Mouse (Mus musculus) intestine, embryonic 14.5 days (tissue): ENCODE measurements at regions not wholly inside any gene's neighbourhood (a gene's known extent, or its start where the extent isn't known, plus 50 kb on each side); places are given as distances from the start of the nearest gene placed in this dataset.

ENCODE experiments used
- ATAC-seq: fragments of 200-750 bp; cut with Nextera tagmentation; replicated peaks from 2 replicates; pipeline ENCODE4 v1.8.0; 2017; ENCODE audit warnings: low read depth, moderate number of reproducible peaks, moderate TSS enrichment, moderate library complexity; ENCODE audit not compliant: low FRiP score, low TSS enrichment
- DNase-seq: peaks from one replicate; pipeline ENCODE4 v3.0.0-alpha.2; 2018; ENCODE audit warnings: low spot score
- H3K27ac ChIP-seq: fragments of 300-500 bp; sonication (generic); 2 replicates; pipeline ENCODE4 v1.5.1; 2014; ENCODE audit warnings: low read depth, mild to moderate bottlenecking, control low read depth
- H3K27me3 ChIP-seq: fragments of 300-500 bp; sonication (generic); replicated peaks from 2 replicates; pipeline ENCODE4 v1.6.1; 2014; ENCODE audit warnings: low read length, control low read depth; ENCODE audit not compliant: control insufficient read depth, insufficient read depth
- H3K36me3 ChIP-seq: fragments of 300-500 bp; sonication (generic); 2 replicates; pipeline ENCODE4 v1.6.1; 2014; ENCODE audit warnings: low read length, control low read depth; ENCODE audit not compliant: control insufficient read depth, insufficient read depth
- H3K4me1 ChIP-seq: fragments of 300-500 bp; sonication (generic); replicated peaks from 2 replicates; pipeline ENCODE4 v1.6.1; 2014; ENCODE audit warnings: low read length, control low read depth, mixed read lengths; ENCODE audit not compliant: control insufficient read depth, insufficient read depth
- H3K4me2 ChIP-seq: fragments of 300-500 bp; sonication (generic); 2 replicates; pipeline ENCODE4 v1.6.1; 2014; ENCODE audit warnings: low read length
- H3K4me3 ChIP-seq: fragments of 300-500 bp; sonication (generic); 2 replicates; pipeline ENCODE4 v1.5.1; 2014; ENCODE audit warnings: low read depth, low read length, control low read depth, mixed read lengths
- H3K9ac ChIP-seq: fragments of 300-500 bp; sonication (generic); 2 replicates; pipeline ENCODE4 v1.6.1; 2014; ENCODE audit warnings: mild to moderate bottlenecking, low read length
- H3K9me3 ChIP-seq: fragments of 300-500 bp; sonication (generic); 2 replicates; pipeline ENCODE4 v1.6.1; 2016; ENCODE audit warnings: low read length, control low read depth; ENCODE audit not compliant: control insufficient read depth
- WGBS: fragments of 180-500 bp; shearing (Covaris S2); extraction: QIAGEN DNeasy Blood & Tissue Kit; methylation state at CpG from one replicate; pipeline ENCODE4 v1.1.7; 2014; 5-methylcytosine and 5-hydroxymethylcytosine counted together

DNA sequence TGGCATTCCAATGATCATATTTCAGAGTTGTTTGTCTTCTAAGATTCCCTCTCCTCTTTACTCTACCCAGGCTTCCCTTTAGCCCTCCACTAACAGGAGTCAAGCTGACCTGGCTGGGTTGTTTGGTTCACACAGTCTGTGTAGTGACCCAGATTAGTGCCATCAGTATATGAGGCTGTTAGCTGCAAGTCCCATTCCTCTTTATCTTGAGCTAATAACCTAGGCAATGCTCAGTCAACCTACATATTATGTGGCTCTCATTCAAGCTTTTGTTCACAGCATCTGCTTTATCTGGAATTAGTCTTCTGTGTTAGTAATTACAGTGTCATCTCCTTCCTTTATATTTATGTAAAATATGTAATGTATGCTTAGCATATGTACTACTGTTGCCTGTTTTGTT, 490.1 kb upstream of the Syt1 start:
- Histone ChIP-seq H3K4me1 (no peaks in the 10 kb centered on the region), H3K27ac (no peak overlapping the region), H3K4me3 (no peak overlapping the region), H3K27me3 (no peaks in the 10 kb centered on the region), H3K36me3 (no peaks in the 10 kb centered on the region), H3K9ac (no peak overlapping the region), H3K9me3 (no peaks in the 10 kb centered on the region), H3K4me2 (no peak overlapping the region)
- ATAC-seq = no peak
- DNase-seq = no peak

DNA sequence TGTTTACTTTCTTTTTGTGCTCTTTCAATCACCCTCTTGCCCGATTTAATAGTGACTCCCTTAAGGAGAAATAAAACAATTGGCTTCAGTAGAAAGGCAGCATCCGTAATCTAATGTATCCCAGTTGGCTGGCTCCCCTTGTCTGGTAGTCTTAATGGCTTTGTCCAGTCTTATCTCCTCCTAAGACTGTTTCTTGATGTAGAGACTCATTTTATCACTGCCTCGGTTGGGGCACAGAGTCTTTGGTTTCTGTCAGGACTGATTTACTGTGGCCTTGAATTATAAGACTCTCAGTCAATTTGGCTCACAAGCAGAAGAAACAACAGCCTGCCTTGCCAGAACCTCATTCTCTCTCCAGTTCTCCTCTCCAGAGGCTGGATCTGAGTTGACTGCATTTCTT, 487.5 kb upstream of the Syt1 start:
- Histone ChIP-seq H3K9me3 (no peaks in the 10 kb centered on the region), H3K4me2 (no peak overlapping the region), H3K27ac (no peak overlapping the region), H3K4me1 (no peaks in the 10 kb centered on the region), H3K9ac (no peak overlapping the region), H3K4me3 (no peak overlapping the region), H3K36me3 (no peaks in the 10 kb centered on the region), H3K27me3 (no peaks in the 10 kb centered on the region)
- DNase-seq = no peak
- no peak for ATAC-seq
- 47% methylated on average over 3 of the region's 3 CpGs for WGBS

DNA sequence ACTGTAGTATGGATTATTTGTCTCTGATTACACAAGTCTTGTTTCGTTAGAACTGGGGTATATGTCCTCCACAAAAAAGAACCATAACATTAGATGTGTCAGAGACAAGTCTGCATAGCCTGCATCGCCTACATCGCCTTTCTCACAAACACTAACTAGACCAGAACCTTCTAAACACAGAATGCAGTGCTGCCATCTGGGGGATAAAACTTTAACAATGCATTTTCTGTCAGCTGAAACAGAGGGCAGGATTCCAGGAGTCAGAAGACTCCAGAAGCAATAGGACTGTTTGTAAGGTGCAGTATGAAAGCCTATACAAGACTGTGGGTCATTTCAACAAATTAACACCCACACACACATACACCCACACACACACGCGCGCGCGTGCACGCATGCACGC, 485.4 kb upstream of the Syt1 start:
- H3K9me3 ChIP-seq = no peaks in the 10 kb centered on the region
- H3K27ac ChIP-seq = no peak overlapping the region
- no peak overlapping the region for H3K9ac ChIP-seq
- H3K4me3 ChIP-seq = no peak overlapping the region
- 83% methylated on average over 10 of the region's 10 CpGs for WGBS
- no peaks in the 10 kb centered on the region for H3K36me3 ChIP-seq
- no peak overlapping the region for H3K4me2 ChIP-seq
- H3K4me1 ChIP-seq = no peaks in the 10 kb centered on the region
- H3K27me3 ChIP-seq = no peaks in the 10 kb centered on the region
- ATAC-seq = no peak
- no peak for DNase-seq

GRCm38 (mm10) chr10:109490765-109491164, 480.0 kb upstream of the Syt1 start:
- WGBS = 87% methylated on average over 4 of the region's 4 CpGs
- Histone ChIP-seq H3K27ac (no peak overlapping the region), H3K9ac (no peak overlapping the region), H3K27me3 (no peaks in the 10 kb centered on the region), H3K4me3 (no peak overlapping the region), H3K4me2 (no peak overlapping the region), H3K36me3 (no peaks in the 10 kb centered on the region), H3K9me3 (no peaks in the 10 kb centered on the region), H3K4me1 (no peaks in the 10 kb centered on the region)
- no peak for ATAC-seq
- DNase-seq = no peak

- no peaks in the 10 kb centered on the region for H3K36me3 ChIP-seq
- no peak overlapping the region for H3K4me3 ChIP-seq
- H3K27ac ChIP-seq = no peak overlapping the region
- DNase-seq (no peak), ATAC-seq (no peak)
- H3K4me2 ChIP-seq = no peak overlapping the region
- H3K9me3 ChIP-seq = no peaks in the 10 kb centered on the region
- WGBS = 98% methylated on average over 1 of the region's 1 CpGs
- no peak overlapping the region for H3K9ac ChIP-seq
- no peaks in the 10 kb centered on the region for H3K4me1 ChIP-seq
- H3K27me3 ChIP-seq = no peaks in the 10 kb centered on the region
Measured at GRCm38 (mm10) chr10:109488000-109488399, 477.2 kb upstream of the Syt1 start.

GRCm38 (mm10) chr10:109486917-109487604, 476.3 kb upstream of the Syt1 start:
- Histone ChIP-seq H3K27ac (no peak overlapping the region), H3K4me1 (no peaks in the 10 kb centered on the region), H3K4me3 (no peak overlapping the region), H3K9ac (no peak overlapping the region), H3K27me3 (no peaks in the 10 kb centered on the region), H3K4me2 (no peak overlapping the region), H3K36me3 (no peaks in the 10 kb centered on the region), H3K9me3 (no peaks in the 10 kb centered on the region)
- no peak for DNase-seq
- peak; percentile 68; the same call in 1 of the 2 replicates for ATAC-seq
- 69% methylated on average over 7 of the region's 7 CpGs for WGBS

DNA sequence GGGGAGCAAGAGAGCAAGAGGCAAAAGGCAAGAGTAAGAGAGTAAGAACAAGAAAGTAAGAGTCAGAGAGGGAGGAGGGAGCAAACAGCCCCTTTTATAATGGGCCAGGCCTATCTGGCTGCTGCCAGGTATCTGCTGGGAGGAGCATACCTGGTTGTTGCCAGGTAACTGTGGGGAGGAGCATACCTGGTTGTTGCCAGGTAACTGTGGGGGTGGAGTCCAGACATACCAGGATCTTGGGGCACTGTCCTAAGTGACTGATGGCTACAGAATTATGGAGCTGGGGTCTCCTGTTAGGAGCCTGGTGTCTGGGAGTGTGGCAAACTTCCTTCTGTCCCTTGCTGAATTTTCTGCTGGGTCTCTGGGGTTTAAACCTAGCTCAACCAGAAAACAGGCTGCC, 469.8 kb upstream of the Syt1 start:
- Histone ChIP-seq H3K4me3 (no peak overlapping the region), H3K9me3 (no peaks in the 10 kb centered on the region), H3K9ac (no peak overlapping the region), H3K4me1 (no peaks in the 10 kb centered on the region), H3K27me3 (no peaks in the 10 kb centered on the region), H3K4me2 (no peak overlapping the region), H3K27ac (no peak overlapping the region), H3K36me3 (no peaks in the 10 kb centered on the region)
- DNase-seq (no peak), ATAC-seq (no peak)

- Histone ChIP-seq H3K9ac (no peak overlapping the region), H3K4me2 (no peak overlapping the region), H3K4me1 (no peaks in the 10 kb centered on the region), H3K4me3 (no peak overlapping the region), H3K9me3 (no peaks in the 10 kb centered on the region), H3K36me3 (no peaks in the 10 kb centered on the region), H3K27me3 (no peaks in the 10 kb centered on the region), H3K27ac (no peak overlapping the region)
- no peak for ATAC-seq
- no peak for DNase-seq
- 77% methylated on average over 5 of the region's 5 CpGs for WGBS
Measured at GRCm38 (mm10) chr10:109479941-109480340, 469.2 kb upstream of the Syt1 start.

GRCm38 (mm10) chr10:109466516-109466915, 455.7 kb upstream of the Syt1 start:
- Histone ChIP-seq H3K9me3 (no peaks in the 10 kb centered on the region), H3K4me1 (no peaks in the 10 kb centered on the region), H3K36me3 (no peaks in the 10 kb centered on the region), H3K4me3 (no peak overlapping the region), H3K4me2 (no peak overlapping the region), H3K27me3 (no peaks in the 10 kb centered on the region), H3K9ac (no peak overlapping the region), H3K27ac (no peak overlapping the region)
- no peak for ATAC-seq
- 88% methylated on average over 3 of the region's 3 CpGs for WGBS
- DNase-seq = no peak
